Mouse (Mus musculus) midbrain, embryonic 14.5 days (tissue): ENCODE data around the gene Dcbld2. TPM values are rescaled to one million over a fixed set of nuclear protein-coding genes. Genes with fewer than 3 reads are reported as not detected.

Source experiments
- ATAC-seq: fragments of 200-750 bp; cut with Nextera tagmentation; 2 replicates; pipeline ENCODE4 v1.8.0; 2017; ENCODE audit warnings: moderate number of reproducible peaks, moderate library complexity; ENCODE audit not compliant: low FRiP score, low TSS enrichment
- DNase-seq: peaks from one replicate; pipeline ENCODE4 v3.0.0-alpha.2; 2015
- H3K27ac ChIP-seq: fragments of 300-500 bp; sonication (generic); replicated peaks from 2 replicates; pipeline ENCODE4 v1.5.1; 2014; ENCODE audit warnings: mild to moderate bottlenecking, low read depth, low read length, moderate library complexity
- H3K27me3 ChIP-seq: fragments of 300-500 bp; sonication (generic); 2 replicates; pipeline ENCODE4 v1.6.1; 2014; ENCODE audit warnings: low read length, control low read depth, mixed read lengths; ENCODE audit not compliant: control insufficient read depth, insufficient read depth
- H3K36me3 ChIP-seq: fragments of 300-500 bp; sonication (generic); 2 replicates; pipeline ENCODE4 v1.6.1; 2014; ENCODE audit warnings: low read length, control low read depth; ENCODE audit not compliant: control insufficient read depth, insufficient read depth
- H3K4me1 ChIP-seq: fragments of 300-500 bp; sonication (generic); 2 replicates; pipeline ENCODE4 v1.6.1; 2014; ENCODE audit warnings: mild to moderate bottlenecking, antibody characterized with exemption, low read length, control low read depth; ENCODE audit not compliant: control insufficient read depth, insufficient read depth
- H3K4me2 ChIP-seq: fragments of 300-500 bp; sonication (generic); 2 replicates; pipeline ENCODE4 v1.6.1; 2014; ENCODE audit warnings: mild to moderate bottlenecking, low read length, moderate library complexity
- H3K4me3 ChIP-seq: fragments of 300-500 bp; sonication (generic); replicated peaks from 2 replicates; pipeline ENCODE4 v1.5.1; 2014; ENCODE audit warnings: low read depth, low read length
- H3K9ac ChIP-seq: fragments of 300-500 bp; sonication (generic); replicated peaks from 2 replicates; pipeline ENCODE4 v1.6.1; 2014; ENCODE audit warnings: mild to moderate bottlenecking, low read length, moderate library complexity
- H3K9me3 ChIP-seq: fragments of 300-500 bp; sonication (generic); 2 replicates; pipeline ENCODE4 v1.6.1; 2016; ENCODE audit warnings: low read length, control low read depth, mixed read lengths; ENCODE audit not compliant: control insufficient read depth
- WGBS: fragments of 180-500 bp; shearing (Covaris S2); extraction: QIAGEN DNeasy Blood & Tissue Kit; methylation state at CpG from one replicate; pipeline ENCODE4 v1.1.7; 2014; 5-methylcytosine and 5-hydroxymethylcytosine counted together
- polyA plus RNA-seq: library from polyadenylated mRNA; unstranded; fragments of >200 nt; fragmentation: Nextera tagmentation; extraction: Ambion mirVana; gene quantifications from 2 replicates; pipeline ENCODE4 v1.2.1, GENCODE M21; 2014

Gene Dcbld2
- 9.3 and 11.8 TPM in 2 replicates for polyA plus RNA-seq

GRCm38 (mm10) chr16:58408062-58408486 lies at the start of gene Dcbld2:
Dcbld2 (plus strand) TSS chr16:58408443.
- peaks cover 13% of the 10 kb centered on the region for H3K4me1 ChIP-seq
- DNase-seq (peak; percentile 97), ATAC-seq (peak; percentile 100)
- no peaks in the 10 kb centered on the region for H3K9me3 ChIP-seq
- H3K4me3 ChIP-seq = peak within 1 kb of the TSS; percentile 82
- H3K27ac ChIP-seq = peak within 1 kb of the TSS; percentile 91
- H3K9ac ChIP-seq = peak within 1 kb of the TSS; percentile 81
- H3K27me3 ChIP-seq = no peaks in the 10 kb centered on the region
- under 1% methylated on average over 29 of the region's 32 CpGs for WGBS
- H3K4me2 ChIP-seq = peak within 1 kb of the TSS; percentile 81
- no peaks in the 10 kb centered on the region for H3K36me3 ChIP-seq

GRCm38 (mm10) chr16:58377170-58377569 lies 31.1 kb upstream of the Dcbld2 start:
- Histone ChIP-seq H3K9me3 (no peaks in the 10 kb centered on the region), H3K4me3 (no peak overlapping the region), H3K27me3 (no peaks in the 10 kb centered on the region), H3K4me1 (no peaks in the 10 kb centered on the region), H3K4me2 (no peak overlapping the region), H3K27ac (no peak overlapping the region), H3K9ac (no peak overlapping the region), H3K36me3 (no peaks in the 10 kb centered on the region)
- DNase-seq (no peak), ATAC-seq (no peak)
- 52% methylated on average over 1 of the region's 1 CpGs for WGBS

- Histone ChIP-seq H3K4me3 (no peak overlapping the region), H3K36me3 (no peaks in the 10 kb centered on the region), H3K9me3 (no peaks in the 10 kb centered on the region), H3K27me3 (no peaks in the 10 kb centered on the region), H3K4me1 (no peaks in the 10 kb centered on the region), H3K27ac (no peak overlapping the region), H3K4me2 (no peak overlapping the region), H3K9ac (no peak overlapping the region)
- no peak for ATAC-seq
- WGBS = 79% methylated on average over 13 of the region's 13 CpGs
- no peak for DNase-seq
Measured at GRCm38 (mm10) chr16:58377756-58378503, 30.3 kb upstream of the Dcbld2 start.

GRCm38 (mm10) chr16:58386241-58386757 lies 21.9 kb upstream of the Dcbld2 start:
- Histone ChIP-seq H3K4me2 (no peak overlapping the region), H3K27me3 (no peaks in the 10 kb centered on the region), H3K4me1 (0 out of 2 replicates have a peak, but pooled peaks cover 4% of the 10 kb centered on the region), H3K9me3 (no peaks in the 10 kb centered on the region), H3K9ac (no peak overlapping the region), H3K4me3 (no peak overlapping the region), H3K27ac (no peak overlapping the region), H3K36me3 (no peaks in the 10 kb centered on the region)
- ATAC-seq = no peak
- 89% methylated on average over 4 of the region's 4 CpGs for WGBS
- no peak for DNase-seq

DNA sequence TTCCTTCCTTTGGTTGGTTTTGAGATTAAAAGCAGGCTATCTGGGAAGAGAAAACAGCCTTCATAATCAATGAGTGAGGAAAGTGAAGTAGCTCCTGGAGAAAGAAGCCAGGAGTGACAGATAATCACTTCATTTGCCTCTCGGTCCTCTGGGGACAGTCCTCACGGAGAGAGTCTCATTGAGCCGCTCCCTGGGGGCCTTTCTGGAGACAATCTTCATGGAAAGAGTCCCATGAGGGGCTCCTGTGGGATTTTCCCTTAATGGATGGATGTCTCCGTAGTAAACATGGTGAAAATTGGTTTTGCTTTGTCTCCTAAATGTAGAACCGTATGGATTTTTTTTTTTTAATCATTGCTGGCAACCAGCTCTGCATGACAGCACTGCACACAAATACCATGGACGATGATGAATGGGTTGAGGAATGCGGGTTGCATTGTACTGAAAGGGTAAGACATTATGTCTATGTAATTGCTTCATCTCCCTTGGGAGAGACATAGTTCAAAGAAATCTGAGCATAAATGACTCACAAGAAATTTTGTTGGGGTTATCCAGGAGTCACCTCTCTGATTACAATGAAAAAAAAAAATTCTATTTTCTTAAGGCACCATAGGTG lies 19.0 kb upstream of the Dcbld2 start:
- H3K4me2 ChIP-seq = peak overlapping the region; percentile 23; the same call in 1 of the 2 replicates
- H3K27me3 ChIP-seq = no peaks in the 10 kb centered on the region
- H3K27ac ChIP-seq = no peak overlapping the region
- H3K4me3 ChIP-seq = no peak overlapping the region
- WGBS = 8% methylated on average over 7 of the region's 7 CpGs
- H3K36me3 ChIP-seq = no peaks in the 10 kb centered on the region
- ATAC-seq (no peak), DNase-seq (peak; percentile 33)
- H3K9me3 ChIP-seq = no peaks in the 10 kb centered on the region
- H3K9ac ChIP-seq = no peak overlapping the region
- H3K4me1 ChIP-seq = 0 out of 2 replicates have a peak, but pooled peaks cover 4% of the 10 kb centered on the region

GRCm38 (mm10) chr16:58393036-58393435 lies 15.2 kb upstream of the Dcbld2 start:
- Histone ChIP-seq H3K4me1 (0 out of 2 replicates have a peak, but pooled peaks cover 4% of the 10 kb centered on the region), H3K36me3 (no peaks in the 10 kb centered on the region), H3K9me3 (no peaks in the 10 kb centered on the region), H3K4me2 (no peak overlapping the region), H3K27me3 (no peaks in the 10 kb centered on the region), H3K4me3 (no peak overlapping the region), H3K9ac (no peak overlapping the region), H3K27ac (no peak overlapping the region)
- ATAC-seq = no peak
- DNase-seq = no peak
- 86% methylated on average over 3 of the region's 3 CpGs for WGBS

DNA sequence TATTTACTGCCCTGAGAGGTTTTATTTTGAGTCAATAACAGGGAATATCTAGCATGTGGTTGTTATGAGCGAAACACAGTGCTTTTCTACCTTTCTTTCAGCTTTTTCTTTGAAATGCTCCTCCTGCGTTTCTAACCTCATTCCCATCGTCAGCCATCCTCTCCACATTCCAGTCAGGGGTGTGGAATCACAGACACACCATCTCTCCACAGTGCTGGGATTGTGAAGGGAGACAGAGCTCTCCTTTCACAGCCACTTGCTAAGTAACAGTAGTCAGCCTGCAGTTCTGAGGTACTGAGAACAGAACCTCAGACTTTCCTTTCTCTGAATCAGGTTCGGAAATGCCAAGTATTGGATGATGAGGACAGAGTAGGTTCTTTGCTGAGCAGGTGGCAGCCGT lies 14.1 kb upstream of the Dcbld2 start:
- H3K36me3 ChIP-seq = no peaks in the 10 kb centered on the region
- no peaks in the 10 kb centered on the region for H3K9me3 ChIP-seq
- H3K27me3 ChIP-seq = no peaks in the 10 kb centered on the region
- H3K4me1 ChIP-seq = 0 out of 2 replicates have a peak, but pooled peaks cover 2% of the 10 kb centered on the region
- no peak for ATAC-seq
- no peak overlapping the region for H3K4me3 ChIP-seq
- H3K9ac ChIP-seq = no peak overlapping the region
- H3K27ac ChIP-seq = no peak overlapping the region
- no peak overlapping the region for H3K4me2 ChIP-seq
- DNase-seq = no peak
- 87% methylated on average over 5 of the region's 5 CpGs for WGBS

DNA sequence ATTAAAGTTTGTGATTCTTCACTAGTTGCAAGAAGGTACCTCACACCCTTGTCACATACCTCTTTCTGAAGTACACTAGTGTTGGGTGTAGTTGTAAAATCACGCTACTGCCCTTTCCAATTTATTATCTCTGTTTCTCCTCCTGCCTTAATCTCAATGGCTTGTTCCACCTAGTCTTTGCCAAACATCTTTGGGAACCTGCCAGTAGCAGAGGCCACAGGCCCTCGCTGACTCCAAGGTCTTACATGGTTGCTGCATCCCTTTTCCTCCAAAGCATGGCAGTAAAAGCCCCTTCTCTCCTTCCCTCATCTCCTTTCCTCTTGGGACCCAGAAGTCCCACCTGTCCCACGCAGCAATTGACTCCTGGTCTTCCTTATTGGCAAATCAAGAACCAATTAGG lies 9.6 kb upstream of the Dcbld2 start:
- WGBS = 83% methylated on average over 3 of the region's 3 CpGs
- no peaks in the 10 kb centered on the region for H3K27me3 ChIP-seq
- DNase-seq (no peak), ATAC-seq (no peak)
- H3K27ac ChIP-seq = no peak overlapping the region
- no peaks in the 10 kb centered on the region for H3K9me3 ChIP-seq
- no peak overlapping the region for H3K9ac ChIP-seq
- no peak overlapping the region for H3K4me3 ChIP-seq
- H3K4me2 ChIP-seq = no peak overlapping the region
- H3K36me3 ChIP-seq = no peaks in the 10 kb centered on the region
- no peaks in the 10 kb centered on the region for H3K4me1 ChIP-seq
